ENCODE assay signal across 1 mouse cellular context in the genomic region with DNA sequence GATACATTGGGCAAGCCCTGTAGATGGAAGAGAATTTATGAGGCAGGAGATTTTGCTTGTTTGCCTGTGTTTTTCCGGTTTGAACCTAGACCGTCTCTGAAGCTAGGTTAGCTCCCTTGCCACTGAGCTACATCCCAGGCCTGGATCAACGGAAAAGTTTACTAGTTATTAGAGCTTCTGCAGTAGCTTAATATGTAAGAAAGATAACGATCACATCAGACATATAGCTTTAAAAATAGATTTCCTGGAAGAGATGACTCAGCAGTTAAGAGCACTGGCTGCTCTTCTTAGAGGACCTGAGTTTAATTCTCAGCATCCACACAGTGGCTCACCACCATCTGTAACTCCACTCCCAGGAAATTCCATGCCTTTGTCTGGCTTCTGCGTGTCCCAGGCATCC.
TF ChIP-seq lines count a peak whose summit lies in the region.

No protein-coding gene starts in this region.

TF ChIP-seq in MEL, 35 proteins besides CTCF, POLR2A, EP300 and RAD21:
- no peak for TF ChIP-seq POLR2AphosphoS5 (IDR thresholded peaks at IDR 0.05; ENCODE audit: borderline replicate concordance, low read depth, low read length)
- no peak for TF ChIP-seq SMC3 (IDR thresholded peaks at IDR 0.05; ENCODE audit: low read depth, low read length)
- TF ChIP-seq KAT2A (conservative IDR thresholded peaks at IDR 0.05; ENCODE audit: low read depth, low read length) = no peak
- TF ChIP-seq GABPA (IDR thresholded peaks at IDR 0.05; ENCODE audit: low read depth, low read length) = peak; percentile 92
- peak; percentile 76; the same call in 1 of the 2 replicates for TF ChIP-seq MEF2A (IDR thresholded peaks at IDR 0.05; ENCODE audit: extremely low read depth, insufficient replicate concordance, low read depth, low read length, poor library complexity, severe bottlenecking)
- TF ChIP-seq JUND (IDR thresholded peaks at IDR 0.05; ENCODE audit: low read depth, low read length) = no peak
- TF ChIP-seq ZNF384 (IDR thresholded peaks at IDR 0.05; ENCODE audit: low read depth, low read length) = no peak
- no peak; the same call in 1 of the 2 replicates for TF ChIP-seq MXI1 (IDR thresholded peaks at IDR 0.05; ENCODE audit: low read depth, low read length)
- TF ChIP-seq ELF1 (IDR thresholded peaks at IDR 0.05; ENCODE audit: low read depth, low read length) = no peak
- no peak for TF ChIP-seq MYB (IDR thresholded peaks at IDR 0.05; ENCODE audit: low read depth, low read length)
- TF ChIP-seq POLR2AphosphoS2 (IDR thresholded peaks at IDR 0.05; ENCODE audit: low read length) = no peak
- no peak for TF ChIP-seq MAX (IDR thresholded peaks at IDR 0.05; ENCODE audit: low read length)
- TF ChIP-seq UBTF (IDR thresholded peaks at IDR 0.05; ENCODE audit: borderline replicate concordance, insufficient read depth, low read depth, low read length) = no peak
- TF ChIP-seq MAFK (IDR thresholded peaks at IDR 0.05; ENCODE audit: borderline replicate concordance, low read depth, low read length) = peak; percentile 93
- no peak for TF ChIP-seq E2F4 (IDR thresholded peaks at IDR 0.05; ENCODE audit: borderline replicate concordance, low read depth, low read length)
- no peak for TF ChIP-seq MAZ (IDR thresholded peaks at IDR 0.05; ENCODE audit: low read depth, low read length)
- no peak for TF ChIP-seq USF2 (IDR thresholded peaks at IDR 0.05; ENCODE audit: borderline replicate concordance in 1 of 2, insufficient read depth in 1 of 2, low read depth in 1 of 2, low read length in 2 of 2)
- peak; percentile 71 for TF ChIP-seq GATA1 (IDR thresholded peaks at IDR 0.05; ENCODE audit: low read depth, low read length)
- TF ChIP-seq ZMIZ1 (IDR thresholded peaks at IDR 0.05; ENCODE audit: low read depth, low read length) = no peak
- no peak for TF ChIP-seq BHLHE40 (IDR thresholded peaks at IDR 0.05; ENCODE audit: borderline replicate concordance, low read depth, low read length)
- TF ChIP-seq TCF12 (IDR thresholded peaks at IDR 0.05; ENCODE audit: low read depth, low read length) = no peak
- peak; percentile 16; the same call in 1 of the 2 replicates for TF ChIP-seq TBP (IDR thresholded peaks at IDR 0.05; ENCODE audit: low read depth, low read length)
- TF ChIP-seq RCOR1 (IDR thresholded peaks at IDR 0.05; ENCODE audit: low read depth, low read length) = no peak
- no peak for TF ChIP-seq USF1 (IDR thresholded peaks at IDR 0.05; ENCODE audit: low read depth, low read length)
- TF ChIP-seq NELFE (IDR thresholded peaks at IDR 0.05; ENCODE audit: low read depth, low read length) = no peak
- peak; percentile 6; the same call in 1 of the 2 replicates for TF ChIP-seq MYC (IDR thresholded peaks at IDR 0.05; ENCODE audit: low read depth, low read length)
- TF ChIP-seq HCFC1 (IDR thresholded peaks at IDR 0.05; ENCODE audit: low read depth, low read length) = no peak
- TF ChIP-seq SIN3A (IDR thresholded peaks at IDR 0.05; ENCODE audit: low read length) = 0 out of 2 replicates have a peak, but pooled peaks have one; percentile 14
- no peak for TF ChIP-seq CHD1 (IDR thresholded peaks at IDR 0.05; ENCODE audit: low read depth, low read length)
- peak; percentile 66; the same call in 1 of the 2 replicates for TF ChIP-seq ETS1 (IDR thresholded peaks at IDR 0.05; ENCODE audit: low read depth, low read length)
- no peak for TF ChIP-seq ZC3H11A (IDR thresholded peaks at IDR 0.05; ENCODE audit: low read depth, low read length)
TF ChIP-seq in MEL: peak in this region for 8.
